Mouse (Mus musculus): ENCODE results near the gene Ube2dnl2.

Ube2dnl2 gene

DNA sequence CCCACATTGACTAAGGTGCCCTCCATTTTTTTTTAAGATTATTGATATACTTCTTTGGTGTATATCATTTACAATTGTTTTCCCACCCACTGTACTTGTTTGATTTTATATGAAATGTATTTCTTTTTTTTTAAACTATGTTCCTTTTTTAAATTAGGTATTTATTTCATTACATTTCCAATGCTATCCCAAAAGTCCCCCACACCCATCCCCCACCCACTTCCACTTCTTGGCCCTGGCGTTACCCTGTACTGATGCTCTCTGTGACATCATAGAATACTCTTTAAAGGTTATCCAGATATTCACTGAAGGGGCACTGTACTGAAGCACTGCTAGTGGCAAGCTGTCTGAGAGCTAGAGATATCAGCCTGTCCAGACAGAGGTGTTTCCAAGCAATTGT lies at the start of gene Ube2dnl2:
Ube2dnl2 (plus strand) TSS at position 301 of the 400 bp plus-strand sequence.
- DNase-seq (ENCODE audit: extremely low spot score, low read depth, low spot score), result no peak

DNA sequence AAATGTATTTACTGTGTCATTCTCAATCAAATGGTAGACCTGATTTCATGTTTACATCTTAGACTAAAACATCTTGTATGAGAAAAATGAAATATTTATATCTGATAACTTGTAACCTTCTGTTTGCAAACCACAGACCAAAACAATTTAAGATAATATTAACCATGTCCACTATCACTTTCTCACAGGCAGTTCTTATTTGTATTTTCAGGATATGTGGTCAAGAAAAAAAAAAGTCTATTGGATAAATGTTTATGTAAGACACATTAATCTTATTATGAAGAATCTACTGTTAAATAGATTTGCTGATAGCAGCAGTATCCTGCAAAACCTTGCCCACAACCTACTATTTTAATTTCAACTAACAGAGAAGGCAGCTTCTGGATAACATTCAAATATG lies 11.9 kb upstream of the Ube2dnl2 start:
- no peak for DNase-seq (ENCODE audit: extremely low spot score, low read depth, low spot score)

DNA sequence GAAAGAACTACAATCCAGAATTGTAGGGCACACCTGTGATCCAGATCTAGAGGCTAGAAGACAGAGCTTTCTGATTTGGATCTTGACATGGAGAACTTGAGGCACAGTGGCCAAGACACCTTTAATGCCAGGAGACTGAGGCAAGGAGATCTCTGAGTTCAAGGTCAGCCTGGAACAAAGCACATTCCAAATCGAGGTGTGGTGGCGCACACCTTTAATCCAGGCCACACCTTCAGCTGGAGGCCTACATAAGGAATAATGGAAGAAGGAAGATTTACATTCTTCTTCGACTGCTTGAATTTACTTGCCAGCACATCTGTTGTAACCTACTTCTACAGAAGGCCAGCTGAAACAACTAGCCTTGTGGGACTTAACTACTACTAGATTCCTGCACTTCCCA lies 9.9 kb upstream of the Ube2dnl2 start:
- DNase-seq (ENCODE audit: extremely low spot score, low read depth, low spot score), result no peak

DNA sequence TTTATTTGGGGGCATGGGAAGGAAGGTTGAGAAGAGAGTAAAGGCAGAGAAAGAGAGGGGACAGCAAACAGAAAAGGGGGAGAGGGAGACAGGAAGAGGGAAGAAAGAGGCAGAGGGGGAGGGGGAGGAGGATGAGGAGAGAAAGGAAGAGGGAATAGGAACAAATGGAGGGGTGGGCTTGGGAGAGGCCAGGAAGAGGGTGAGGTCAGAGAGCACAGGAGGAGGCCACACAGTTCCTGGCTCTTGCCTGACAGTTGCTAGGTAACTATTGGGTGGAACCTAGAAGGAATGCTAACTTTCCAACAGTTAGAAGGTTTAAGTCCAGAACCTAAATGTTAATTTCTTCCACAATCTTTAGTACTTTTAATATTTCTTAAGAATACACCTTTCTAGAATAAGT lies 4.0 kb upstream of the Ube2dnl2 start:
- DNase-seq (ENCODE audit: extremely low spot score, low read depth, low spot score), result no peak

DNA sequence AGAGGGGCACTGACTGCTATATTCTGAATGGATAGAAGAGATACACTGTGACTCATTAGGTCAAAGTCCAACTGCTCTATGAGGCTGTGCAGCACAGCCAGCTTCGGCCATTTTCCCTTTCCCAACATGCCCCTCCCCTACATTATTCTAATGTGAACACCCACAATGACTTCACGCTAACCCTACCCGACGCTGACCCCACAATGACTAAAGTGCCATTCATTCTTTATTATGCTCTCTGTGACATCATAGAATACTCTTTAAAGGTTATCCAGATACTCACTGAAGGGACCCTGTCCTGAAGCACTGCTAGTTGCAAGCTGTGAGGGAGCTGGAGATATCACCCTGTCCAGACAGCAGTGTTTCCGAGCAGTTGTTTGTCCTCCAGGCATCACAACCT lies 2.7 kb upstream of the Ube2dnl2 start, which contains the start of gene Ube2dnl1:
Ube2dnl1 (plus strand) TSS at position 301 of the 400 bp plus-strand sequence.
- no peak for DNase-seq (ENCODE audit: extremely low spot score, low read depth, low spot score)

DNA sequence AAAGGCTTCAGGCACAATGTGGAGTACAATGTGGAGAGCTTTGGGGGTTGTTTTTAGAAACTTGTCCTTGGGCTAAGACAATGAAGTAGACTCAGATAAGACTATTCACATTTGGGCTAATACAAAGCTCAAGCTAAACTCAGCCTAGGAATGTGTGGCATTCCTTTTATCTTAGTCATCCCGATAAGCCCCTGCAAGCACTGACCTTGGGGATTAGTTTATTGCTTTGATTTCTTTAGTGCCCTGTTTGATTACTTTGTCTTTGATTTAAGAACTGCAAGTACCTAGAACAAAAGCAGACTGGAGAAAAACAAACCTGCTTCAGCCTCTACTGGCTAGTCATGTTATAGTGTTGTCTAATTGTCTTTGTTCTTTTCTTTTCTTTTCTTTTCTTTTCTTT lies 47.7 kb downstream of the Ube2dnl2 start:
- no peak for DNase-seq (ENCODE audit: extremely low spot score, low read depth, low spot score)
